Mouse (Mus musculus) hindbrain, embryonic 13.5 days (tissue): ENCODE data around the gene Cdk11b. TPM values are rescaled to one million over a fixed set of nuclear protein-coding genes. Genes with fewer than 3 reads are reported as not detected.

ENCODE experiments used
- ATAC-seq: fragments of 200-750 bp; cut with Nextera tagmentation; 2 replicates; pipeline ENCODE4 v1.8.0; 2017; ENCODE audit warnings: moderate TSS enrichment; ENCODE audit not compliant: low FRiP score
- H3K27ac ChIP-seq: fragments of 300-500 bp; sonication (generic); 2 replicates; pipeline ENCODE4 v1.5.1; 2015; ENCODE audit warnings: inconsistent platforms, mild to moderate bottlenecking, moderate library complexity
- H3K27me3 ChIP-seq: fragments of 300-500 bp; sonication (generic); 2 replicates; pipeline ENCODE4 v1.6.1; 2015; ENCODE audit warnings: mild to moderate bottlenecking, inconsistent platforms
- H3K36me3 ChIP-seq: fragments of 300-500 bp; sonication (generic); 2 replicates; pipeline ENCODE4 v1.6.1; 2015; ENCODE audit warnings: mild to moderate bottlenecking, inconsistent platforms
- H3K4me1 ChIP-seq: fragments of 300-500 bp; sonication (generic); replicated peaks from 2 replicates; pipeline ENCODE4 v1.6.1; 2015; ENCODE audit warnings: inconsistent platforms
- H3K4me2 ChIP-seq: fragments of 300-500 bp; sonication (generic); 2 replicates; pipeline ENCODE4 v1.6.1; 2015; ENCODE audit warnings: inconsistent platforms, mild to moderate bottlenecking, moderate library complexity
- H3K4me3 ChIP-seq: fragments of 300-500 bp; sonication (generic); 2 replicates; pipeline ENCODE4 v1.5.1; 2015; ENCODE audit warnings: mild to moderate bottlenecking, inconsistent platforms
- H3K9ac ChIP-seq: fragments of 300-500 bp; sonication (generic); 2 replicates; pipeline ENCODE4 v1.6.1; 2015; ENCODE audit warnings: mild to moderate bottlenecking, inconsistent platforms
- H3K9me3 ChIP-seq: fragments of 300-500 bp; sonication (generic); 2 replicates; pipeline ENCODE4 v1.6.1; 2016; ENCODE audit warnings: inconsistent platforms
- WGBS: fragments of 180-500 bp; shearing (Covaris S2); methylation state at CpG from one replicate; pipeline ENCODE4 v1.1.7; 2015; 5-methylcytosine and 5-hydroxymethylcytosine counted together
- polyA plus RNA-seq: library from polyadenylated mRNA; unstranded; fragments of >200 nt; fragmentation: Nextera tagmentation; extraction: Ambion mirVana; gene quantifications from 2 replicates; pipeline ENCODE4 v1.2.1, GENCODE M21; 2015

Cdk11b gene
- polyA plus RNA-seq: 65.2 and 65.8 TPM in 2 replicates

- under 1% methylated on average over 82 of the region's 84 CpGs for WGBS
- Histone ChIP-seq H3K9ac (peak within 1 kb of the TSS; percentile 90), H3K27ac (peak within 1 kb of the TSS; percentile 90), H3K27me3 (no peaks in the 10 kb centered on the region), H3K36me3 (peaks cover 52% of the 10 kb centered on the region), H3K4me2 (peak within 1 kb of the TSS; percentile 75), H3K4me3 (peak within 1 kb of the TSS; percentile 95), H3K9me3 (no peaks in the 10 kb centered on the region), H3K4me1 (peaks cover 11% of the 10 kb centered on the region)
- ATAC-seq: peak; percentile 100
Observed at GRCm38 (mm10) chr4:155624338-155625291, at the start of gene Cdk11b. Gene Cdk11b, plus strand, starts transcription at chr4:155624854.

DNA sequence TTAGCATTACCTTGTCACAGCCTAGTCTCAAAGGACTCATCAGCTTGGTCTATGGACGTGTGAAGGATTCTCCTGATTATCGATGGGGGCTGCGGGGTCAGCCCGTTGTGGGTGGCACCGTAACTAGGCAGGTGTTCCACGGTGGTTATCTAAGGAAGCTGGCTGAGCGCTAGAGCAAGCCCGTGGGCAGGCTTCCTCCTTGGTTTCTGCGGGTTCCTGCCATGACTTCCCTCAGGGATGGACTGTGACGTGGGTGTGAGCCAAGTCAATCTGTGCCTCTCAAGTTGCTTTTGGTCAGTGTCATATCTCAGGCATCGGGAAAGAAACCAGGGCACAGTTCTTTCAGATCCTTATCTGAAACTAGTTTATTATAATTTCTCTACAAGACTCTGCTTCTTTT, 49.7 kb upstream of the Cdk11b start:
- no peak for ATAC-seq
- no peak overlapping the region for H3K9ac ChIP-seq
- H3K27ac ChIP-seq: no peak overlapping the region
- H3K4me3 ChIP-seq: no peak overlapping the region
- peaks cover 38% of the 10 kb centered on the region for H3K36me3 ChIP-seq
- no peak overlapping the region for H3K4me2 ChIP-seq
- no peaks in the 10 kb centered on the region for H3K9me3 ChIP-seq
- 0 out of 2 replicates have a peak, but pooled peaks cover 4% of the 10 kb centered on the region for H3K4me1 ChIP-seq
- 89% methylated on average over 11 of the region's 11 CpGs for WGBS
- H3K27me3 ChIP-seq: no peaks in the 10 kb centered on the region

DNA sequence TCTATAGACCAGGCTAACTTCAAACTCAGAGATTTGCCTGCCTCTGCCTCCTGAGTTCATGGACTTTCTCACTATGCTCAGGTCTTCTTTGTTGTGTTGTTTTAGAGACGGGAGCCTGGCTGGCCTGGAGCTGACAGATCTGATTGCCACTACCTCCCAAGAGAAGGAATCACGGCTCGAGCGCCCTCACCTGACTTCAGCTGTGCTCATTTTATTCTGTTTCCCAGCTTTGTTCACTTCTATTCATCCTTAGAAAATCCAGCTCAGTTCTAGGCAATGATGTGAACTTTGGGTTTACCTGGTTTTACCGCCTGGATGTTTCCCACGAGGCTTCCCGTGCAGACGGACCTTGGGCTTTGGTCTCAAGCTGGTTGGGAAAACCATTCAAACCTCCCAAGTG, 49.1 kb upstream of the Cdk11b start:
- peaks cover 41% of the 10 kb centered on the region for H3K36me3 ChIP-seq
- 81% methylated on average over 8 of the region's 8 CpGs for WGBS
- H3K27me3 ChIP-seq: no peaks in the 10 kb centered on the region
- no peak overlapping the region for H3K9ac ChIP-seq
- no peak overlapping the region for H3K4me3 ChIP-seq
- no peak overlapping the region for H3K27ac ChIP-seq
- no peak for ATAC-seq
- H3K4me2 ChIP-seq: no peak overlapping the region
- 0 out of 2 replicates have a peak, but pooled peaks cover 4% of the 10 kb centered on the region for H3K4me1 ChIP-seq
- H3K9me3 ChIP-seq: no peaks in the 10 kb centered on the region

DNA sequence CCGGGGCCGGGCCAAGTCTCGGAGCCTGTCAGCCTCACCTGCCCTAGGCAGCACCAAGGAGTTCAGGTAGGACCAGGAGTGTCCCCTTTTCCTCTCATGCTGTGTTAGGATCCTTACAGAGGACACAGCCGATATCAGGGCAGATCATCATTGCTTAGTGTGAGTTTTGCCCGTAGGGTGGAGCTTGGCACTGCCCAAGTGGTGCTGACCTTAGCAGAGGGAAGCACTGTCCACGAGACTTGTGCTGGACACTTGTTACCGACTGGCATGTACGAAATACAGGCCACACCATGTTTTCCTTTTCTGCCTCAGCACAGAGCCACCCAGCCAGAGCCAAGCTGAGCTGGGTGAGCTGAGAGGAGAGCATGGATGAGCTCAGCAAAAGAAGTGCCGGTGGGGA, 47.5 kb upstream of the Cdk11b start:
- no peaks in the 10 kb centered on the region for H3K9me3 ChIP-seq
- H3K36me3 ChIP-seq: peaks cover 49% of the 10 kb centered on the region
- no peaks in the 10 kb centered on the region for H3K4me1 ChIP-seq
- no peak overlapping the region for H3K27ac ChIP-seq
- no peaks in the 10 kb centered on the region for H3K27me3 ChIP-seq
- H3K4me2 ChIP-seq: no peak overlapping the region
- no peak overlapping the region for H3K4me3 ChIP-seq
- H3K9ac ChIP-seq: no peak overlapping the region
- 96% methylated on average over 9 of the region's 9 CpGs for WGBS
- no peak for ATAC-seq

GRCm38 (mm10) chr4:155577741-155578140, 46.9 kb upstream of the Cdk11b start:
- H3K36me3 ChIP-seq: peaks cover 55% of the 10 kb centered on the region
- no peak overlapping the region for H3K4me2 ChIP-seq
- no peak overlapping the region for H3K9ac ChIP-seq
- H3K4me3 ChIP-seq: no peak overlapping the region
- no peaks in the 10 kb centered on the region for H3K27me3 ChIP-seq
- 95% methylated on average over 5 of the region's 5 CpGs for WGBS
- no peaks in the 10 kb centered on the region for H3K9me3 ChIP-seq
- no peaks in the 10 kb centered on the region for H3K4me1 ChIP-seq
- no peak overlapping the region for H3K27ac ChIP-seq
- no peak for ATAC-seq

- Histone ChIP-seq H3K27ac (no peak overlapping the region), H3K27me3 (no peaks in the 10 kb centered on the region), H3K4me1 (no peaks in the 10 kb centered on the region), H3K4me3 (no peak overlapping the region), H3K4me2 (no peak overlapping the region), H3K9ac (no peak overlapping the region), H3K9me3 (no peaks in the 10 kb centered on the region), H3K36me3 (peaks cover 61% of the 10 kb centered on the region)
- ATAC-seq: no peak
- WGBS: 94% methylated on average over 7 of the region's 7 CpGs
Observed at GRCm38 (mm10) chr4:155578336-155579125, 46.1 kb upstream of the Cdk11b start.

DNA sequence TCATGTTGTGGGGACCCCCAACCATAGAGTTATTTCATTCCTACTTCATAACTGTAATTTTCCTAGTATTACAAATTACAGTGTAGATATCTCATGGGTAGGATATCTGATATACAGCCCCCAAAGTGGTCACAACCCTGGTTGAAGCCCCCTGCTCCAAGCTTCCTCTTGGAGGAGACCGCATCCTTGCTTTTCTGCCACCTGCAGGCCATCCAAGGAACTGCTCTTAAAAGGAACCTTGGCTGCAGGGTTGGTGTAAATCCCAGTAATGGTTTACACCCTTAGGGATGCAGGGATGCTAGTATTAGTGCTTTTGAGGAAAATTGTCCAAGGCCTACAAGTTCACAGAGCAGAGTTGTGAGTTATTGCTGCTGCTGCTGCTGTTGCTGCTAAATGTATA, 44.2 kb upstream of the Cdk11b start:
- Histone ChIP-seq H3K27ac (no peak overlapping the region), H3K36me3 (peaks cover 80% of the 10 kb centered on the region), H3K4me3 (no peak overlapping the region), H3K4me2 (no peak overlapping the region), H3K9ac (no peak overlapping the region), H3K4me1 (no peaks in the 10 kb centered on the region), H3K27me3 (no peaks in the 10 kb centered on the region), H3K9me3 (no peaks in the 10 kb centered on the region)
- WGBS: 33% methylated on average over 1 of the region's 1 CpGs
- ATAC-seq: no peak

- no peaks in the 10 kb centered on the region for H3K27me3 ChIP-seq
- no peaks in the 10 kb centered on the region for H3K9me3 ChIP-seq
- H3K9ac ChIP-seq: no peak overlapping the region
- no peaks in the 10 kb centered on the region for H3K4me1 ChIP-seq
- H3K27ac ChIP-seq: no peak overlapping the region
- H3K36me3 ChIP-seq: peaks cover 87% of the 10 kb centered on the region
- ATAC-seq: no peak
- no peak overlapping the region for H3K4me2 ChIP-seq
- H3K4me3 ChIP-seq: no peak overlapping the region
- WGBS: 91% methylated on average over 6 of the region's 6 CpGs
Observed at GRCm38 (mm10) chr4:155582279-155582905, 42.3 kb upstream of the Cdk11b start.

- WGBS: 88% methylated on average over 5 of the region's 5 CpGs
- no peak overlapping the region for H3K9ac ChIP-seq
- no peak for ATAC-seq
- H3K27me3 ChIP-seq: no peaks in the 10 kb centered on the region
- H3K4me3 ChIP-seq: no peak overlapping the region
- no peaks in the 10 kb centered on the region for H3K9me3 ChIP-seq
- no peak overlapping the region for H3K4me2 ChIP-seq
- H3K36me3 ChIP-seq: peaks cover 69% of the 10 kb centered on the region
- H3K4me1 ChIP-seq: no peaks in the 10 kb centered on the region
- no peak overlapping the region for H3K27ac ChIP-seq
Observed at GRCm38 (mm10) chr4:155589356-155589755, 35.3 kb upstream of the Cdk11b start.

DNA sequence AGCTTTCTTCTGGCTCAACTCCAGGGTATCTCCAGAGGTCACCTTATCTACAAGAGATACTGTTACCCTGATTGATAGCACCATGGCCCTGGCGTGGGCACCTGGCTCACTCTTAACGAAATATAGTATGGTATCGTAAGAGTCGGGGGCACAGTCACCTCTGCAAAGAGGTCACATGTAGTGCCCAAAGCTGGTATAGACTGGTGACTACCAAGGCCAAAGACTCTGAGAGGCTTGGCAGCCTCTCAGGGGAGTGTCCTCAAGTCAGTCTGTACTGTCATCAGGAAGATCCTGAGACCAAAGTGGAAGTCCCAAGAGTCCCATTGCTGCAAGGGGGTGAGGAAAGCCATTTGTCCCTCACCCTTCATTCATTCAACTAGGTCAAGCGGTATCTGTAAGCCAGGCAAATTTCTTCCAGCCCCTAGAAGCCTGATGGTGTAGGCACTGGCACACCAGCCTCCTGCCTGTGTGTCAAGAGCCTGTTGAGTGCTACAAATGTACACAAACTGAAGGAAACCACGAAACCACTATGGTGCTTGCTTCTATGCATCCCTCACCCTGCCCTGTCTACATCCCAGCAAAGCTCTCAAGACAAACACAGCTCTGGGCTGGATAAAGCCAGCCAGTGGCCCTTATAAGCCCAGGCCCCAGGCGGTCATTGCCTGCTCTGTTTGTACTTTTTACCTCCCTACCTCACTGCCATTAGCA, 33.5 kb upstream of the Cdk11b start:
- no peak overlapping the region for H3K27ac ChIP-seq
- no peaks in the 10 kb centered on the region for H3K9me3 ChIP-seq
- H3K36me3 ChIP-seq: peaks cover 51% of the 10 kb centered on the region

GRCm38 (mm10) chr4:155593780-155594179, 30.9 kb upstream of the Cdk11b start:
- Histone ChIP-seq H3K9me3 (no peaks in the 10 kb centered on the region), H3K27me3 (no peaks in the 10 kb centered on the region), H3K4me1 (no peaks in the 10 kb centered on the region), H3K4me3 (no peak overlapping the region), H3K36me3 (peaks cover 25% of the 10 kb centered on the region), H3K4me2 (no peak overlapping the region), H3K9ac (no peak overlapping the region), H3K27ac (no peak overlapping the region)
- no peak for ATAC-seq
- WGBS: 62% methylated on average over 1 of the region's 1 CpGs

More for the DNA sequence above, 33.5 kb upstream of the Cdk11b start:
- no peak for ATAC-seq
- Histone ChIP-seq H3K4me2 (no peak overlapping the region), H3K4me1 (no peaks in the 10 kb centered on the region), H3K4me3 (no peak overlapping the region), H3K9ac (no peak overlapping the region), H3K27me3 (no peaks in the 10 kb centered on the region)
- 88% methylated on average over 7 of the region's 7 CpGs for WGBS
